Mouse (Mus musculus) left cerebral cortex, postnatal 4 days (tissue): ENCODE results near the gene Ankrd1. TPM values are rescaled to one million over a fixed set of nuclear protein-coding genes. Genes with fewer than 3 reads are reported as not detected.

ENCODE experiments used
- DNase-seq: peaks from one replicate; pipeline ENCODE4 v3.0.0-alpha.2; 2022
- intact Hi-C: fragments of 180-260 bp; cut with DNase I; formaldehyde crosslinking; loops from one replicate; pipeline ENCODE4 v1.15.1; 2025
- total RNA-seq, 2 experiments: library from RNA; stranded (reverse); gene quantifications; 2 replicates each; pipeline ENCODE4 v1.2.3; 2021

Gene Ankrd1
- total RNA-seq, 2 experiments from 2014 or later, result not detected

- intact Hi-C loops, result loop anchor here (2.0 to 5.0 kb wide), 2 partner anchors 236 to 330 kb away; partner anchors contain the start of gene Pcgf5
- no peak for DNase-seq
Observed at GRCm38 (mm10) chr19:36111054-36111895, 8.6 kb downstream of the Ankrd1 start.

- DNase-seq, result no peak
- intact Hi-C loops, result loop anchor here (2.0 to 5.0 kb wide), 2 partner anchors 237 to 330 kb away; partner anchors contain the start of gene Pcgf5
Observed at GRCm38 (mm10) chr19:36110465-36110864, 9.4 kb downstream of the Ankrd1 start.

GRCm38 (mm10) chr19:36109318-36109944 lies 10.5 kb downstream of the Ankrd1 start:
- intact Hi-C loops, result no loop called here
- DNase-seq, result no peak

- no peak for DNase-seq
- intact Hi-C loops, result no loop called here
Observed at GRCm38 (mm10) chr19:36103909-36104308, 16.0 kb downstream of the Ankrd1 start.

- intact Hi-C loops, result no loop called here
Observed at GRCm38 (mm10) chr19:36098916-36099315, 21.0 kb downstream of the Ankrd1 start.

GRCm38 (mm10) chr19:36098265-36098664 lies 21.6 kb downstream of the Ankrd1 start:
- DNase-seq, result no peak
- intact Hi-C loops, result no loop called here

More at GRCm38 (mm10) chr19:36098916-36099315, 21.0 kb downstream of the Ankrd1 start:
- no peak for DNase-seq

- intact Hi-C loops, result no loop called here
- DNase-seq, result no peak
Observed at GRCm38 (mm10) chr19:36097194-36097593, 22.7 kb downstream of the Ankrd1 start.

- DNase-seq, result no peak
- intact Hi-C loops, result no loop called here
Observed at GRCm38 (mm10) chr19:36090781-36091180, 29.1 kb downstream of the Ankrd1 start.

GRCm38 (mm10) chr19:36083262-36084225 lies 36.4 kb downstream of the Ankrd1 start, which contains the start of gene Rpp30:
Gene Rpp30 (plus strand): TSS chr19:36083716.
- DNase-seq, result peak; percentile 89
- intact Hi-C loops, result loop anchor here (5.0 kb wide), 1 partner anchor 1091 kb away; no protein-coding TSS in a partner anchor

- peak; percentile 35 for DNase-seq
- intact Hi-C loops, result loop anchor here (5.0 kb wide), 1 partner anchor 1090 kb away; no protein-coding TSS in a partner anchor
Observed at GRCm38 (mm10) chr19:36082606-36083261, 37.2 kb downstream of the Ankrd1 start.

GRCm38 (mm10) chr19:36062801-36063529 lies 56.9 kb downstream of the Ankrd1 start:
- no peak for DNase-seq
- intact Hi-C loops, result loop anchor here (5.0 kb wide), 2 partner anchors 941 to 1071 kb away; no protein-coding TSS in a partner anchor

Other genes starting within 250 kb of the Ankrd1 start
- gene Htr7, start 62.6 kb downstream of the Ankrd1 start, total RNA-seq, result 10 to 100 TPM in 1 of 2 experiments, 1 to 10 TPM in 1; 9.3 to 11.4 TPM
- gene Rpp30, start 36.4 kb downstream of the Ankrd1 start, total RNA-seq, result 10 to 100 TPM; 20.1 to 28.2 TPM
- 1 to 10 TPM; 6.8 to 8.9 TPM for gene Pcgf5, start 228.2 kb upstream of the Ankrd1 start, total RNA-seq